Mouse (Mus musculus) bone marrow, adult 2 months (tissue): ENCODE measurements around the gene Fscn1.

Experiments used
- CTCF ChIP-seq: fragments of 200-500 bp; IDR thresholded peaks from 2 replicates; pipeline ENCODE4 v1.5.1; 2011; ENCODE audit warnings: low read length, control low read depth; ENCODE audit not compliant: control insufficient read depth, insufficient read depth
- POLR2A ChIP-seq: fragments of 200-500 bp; IDR thresholded peaks from 2 replicates; pipeline ENCODE4 v1.6.1; 2011; ENCODE audit warnings: low read depth, mild to moderate bottlenecking, control low read depth, low read length, borderline replicate concordance; ENCODE audit not compliant: control insufficient read depth

- no peak for TF ChIP-seq CTCF
- no peak for TF ChIP-seq POLR2A
Observed at GRCm38 (mm10) chr5:142974598-142975121, 14.5 kb downstream of the Fscn1 start.
